7 mouse cellular contexts compared by ENCODE assay signal in genomic region chr8:71381421-71381970, GRCm38 (mm10). TPM values are rescaled to one million over a fixed set of nuclear protein-coding genes. Genes with fewer than 3 reads are reported as not detected.
A peak's percentile ranks its signal among the peaks of the same experiment; 100 is the strongest.
DNase-seq lines count a peak whose midpoint lies in the region; ATAC-seq lines count a peak whose summit lies in the region.

TSS of gene Nr2f6 (minus strand) at chr8:71381960.

- H3K9me3 ChIP-seq in stomach, embryonic 14.5 days (ENCODE audit: control insufficient read depth, low read depth, low read length), result no peaks in the 10 kb centered on the region

- under 1% methylated on average over 60 of the region's 89 CpGs for WGBS in stomach, embryonic 14.5 days

- H3K4me3 ChIP-seq in stomach, embryonic 14.5 days (ENCODE audit: low read depth, low read length), result peak within 1 kb of the TSS; percentile 96

- H3K27ac ChIP-seq in stomach, embryonic 14.5 days (ENCODE audit: low read length), result peak within 1 kb of the TSS; percentile 95

- intact Hi-C loops in gastrocnemius, postnatal 14 days (cut with DNase I; ENCODE audit: low total_unique reads), result no loop called here
- intact Hi-C loops in left cerebral cortex, postnatal 36 days (cut with DNase I), result no loop called here

- peak; percentile 12; the same call in 1 of the 2 replicates for ATAC-seq in megakaryocyte progenitor cell, adult 5-6 weeks (replicated peaks; ENCODE audit: poor library complexity)
- ATAC-seq in stomach, embryonic 14.5 days (ENCODE audit: insufficient number of reproducible peaks, insufficient read depth, low FRiP score, low read depth), result 0 out of 2 replicates have a peak, but pooled peaks have one; percentile 17

- peak within 1 kb of the TSS; percentile 88 for H3K9ac ChIP-seq in stomach, embryonic 14.5 days (replicated peaks; ENCODE audit: low read depth, low read length)

- H3K27me3 ChIP-seq in stomach, embryonic 14.5 days (ENCODE audit: control insufficient read depth, insufficient read depth, low read length), result no peaks in the 10 kb centered on the region

- H3K4me1 ChIP-seq in stomach, embryonic 14.5 days (ENCODE audit: control insufficient read depth, insufficient read depth, low read length), result peaks cover 36% of the 10 kb centered on the region

- H3K36me3 ChIP-seq in stomach, embryonic 14.5 days (ENCODE audit: control insufficient read depth, insufficient read depth, low read length), result peaks cover 8% of the 10 kb centered on the region; the same call in 1 of the 2 replicates

- DNase-seq in R1 (ENCODE audit: low read depth, low spot score), result peak; percentile 71
- peak; percentile 67 for DNase-seq in cerebellum, adult 9-10 months
- DNase-seq in gastrocnemius, postnatal 14 days, result peak; percentile 75
- peak; percentile 65 for DNase-seq in induced T-regulatory cell, adult 2 months (ENCODE audit: low read depth)
- peak; percentile 54 to 68 for DNase-seq in left cerebral cortex, postnatal 36 days (ENCODE audit: low spot score in 2 of 2)

- H3K4me2 ChIP-seq in stomach, embryonic 14.5 days (replicated peaks; ENCODE audit: low read depth, low read length), result peak within 1 kb of the TSS; percentile 89

RNA-seq across cellular contexts. Expression of gene Nr2f6, which starts in this region (rescaled TPM):
- 10 to 100 TPM; 16.0 to 21.5 TPM for total RNA-seq in gastrocnemius, postnatal 14 days (2021)
- total RNA-seq in left cerebral cortex, postnatal 36 days (2021), result 10 to 100 TPM; 39.3 to 40.6 TPM
- total RNA-seq in megakaryocyte progenitor cell, adult 5-6 weeks (2015), result 3.6 and 7.6 TPM in 2 replicates
- 4.3 and 5.6 TPM in 2 replicates for total RNA-seq in megakaryocyte progenitor cell, adult 5-6 weeks (2017)
- 52.7 and 65.5 TPM in 2 replicates for polyA plus RNA-seq in stomach, embryonic 14.5 days (2014; fragmentation: Nextera tagmentation; extraction: Ambion mirVana)

Comparison
In these comparisons a context has a peak if more than half of its experiments do, and no peak if none do; other contexts are left out.
1. Peak in every context shown above with its lines: DNase-seq, ATAC-seq, H3K4me3 ChIP-seq and H3K27ac ChIP-seq.